Mouse (Mus musculus) hindbrain, postnatal 0 days (tissue): ENCODE results near the gene Fbxo17. TPM values are rescaled to one million over a fixed set of nuclear protein-coding genes. Genes with fewer than 3 reads are reported as not detected.

ENCODE experiments used
- ATAC-seq: fragments of 200-750 bp; cut with Nextera tagmentation; 2 replicates; pipeline ENCODE4 v1.8.0; 2017; ENCODE audit warnings: mild to moderate bottlenecking, moderate TSS enrichment, moderate library complexity
- DNase-seq: peaks from one replicate; pipeline ENCODE4 v3.0.0-alpha.2; 2015; ENCODE audit warnings: low spot score
- H3K27ac ChIP-seq: fragments of 300-500 bp; sonication (generic); 2 replicates; pipeline ENCODE4 v1.5.1; 2014; ENCODE audit warnings: mild to moderate bottlenecking
- H3K27me3 ChIP-seq: fragments of 300-500 bp; sonication (generic); 2 replicates; pipeline ENCODE4 v1.6.1; 2014; ENCODE audit warnings: low read length, mixed read lengths; ENCODE audit not compliant: insufficient read depth
- H3K36me3 ChIP-seq: fragments of 300-500 bp; sonication (generic); 2 replicates; pipeline ENCODE4 v1.6.1; 2014; ENCODE audit warnings: low read length, mixed read lengths; ENCODE audit not compliant: insufficient read depth
- H3K4me1 ChIP-seq: fragments of 300-500 bp; sonication (generic); 2 replicates; pipeline ENCODE4 v1.6.1; 2014; ENCODE audit warnings: antibody characterized with exemption, low read length, mixed read lengths; ENCODE audit not compliant: insufficient read depth
- H3K4me2 ChIP-seq: fragments of 300-500 bp; sonication (generic); 2 replicates; pipeline ENCODE4 v1.6.1; 2014; ENCODE audit warnings: low read depth, mild to moderate bottlenecking, low read length, moderate library complexity, mixed read lengths
- H3K4me3 ChIP-seq: fragments of 300-500 bp; sonication (generic); 2 replicates; pipeline ENCODE4 v1.5.1; 2014; ENCODE audit warnings: low read length
- H3K9ac ChIP-seq: fragments of 300-500 bp; sonication (generic); replicated peaks from 2 replicates; pipeline ENCODE4 v1.6.1; 2014; ENCODE audit warnings: mild to moderate bottlenecking, low read length, moderate library complexity, mixed read lengths
- H3K9me3 ChIP-seq: fragments of 300-500 bp; sonication (generic); 2 replicates; pipeline ENCODE4 v1.6.1; 2016; ENCODE audit warnings: low read length, mixed read lengths
- CTCF ChIP-seq: IDR thresholded peaks from 2 replicates; pipeline ENCODE4 v1.5.1; 2016; ENCODE audit warnings: antibody characterized with exemption, control low read depth, low read depth
- WGBS: fragments of 180-500 bp; shearing (Covaris S2); extraction: QIAGEN DNeasy Blood & Tissue Kit; methylation state at CpG from one replicate; pipeline ENCODE4 v1.1.7; 2014; 5-methylcytosine and 5-hydroxymethylcytosine counted together
- polyA plus RNA-seq: library from polyadenylated mRNA; unstranded; fragments of >200 nt; fragmentation: Nextera tagmentation; extraction: Ambion mirVana; gene quantifications from 2 replicates; pipeline ENCODE4 v1.2.1, GENCODE M21; 2015
- total RNA-seq: library from RNA; depleted of rRNA; stranded (reverse); fragments of >200 nt; gene quantifications from 2 replicates; pipeline ENCODE4 v1.2.3, GENCODE M21; 2014; rRNA removed

Gene Fbxo17
- total and polyA plus RNA-seq, 2 experiments from 2014 or later: 3.7 to 7.7 TPM

DNA sequence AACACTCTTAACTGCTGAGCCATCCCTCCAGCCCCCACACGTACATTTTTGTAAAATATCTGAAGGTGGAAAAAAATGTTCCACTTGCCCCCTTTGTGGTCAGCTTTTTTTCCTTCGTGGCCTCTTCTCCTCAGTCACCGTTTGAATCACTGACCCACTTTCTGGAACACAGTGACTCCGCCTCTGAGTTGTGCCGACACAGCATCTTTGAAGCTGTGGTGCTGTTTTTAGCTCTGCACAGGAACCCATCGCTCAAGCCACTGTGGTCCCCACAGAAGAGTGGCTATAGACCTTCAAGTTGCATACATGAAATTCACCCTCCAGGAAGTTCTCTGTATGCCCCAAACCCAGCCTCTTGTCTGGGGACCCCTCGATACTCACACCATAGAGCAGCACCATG is 64.3 kb downstream of the Fbxo17 start:
- no peak for TF ChIP-seq CTCF
- Histone ChIP-seq H3K4me3 (no peak overlapping the region), H3K4me1 (no peaks in the 10 kb centered on the region), H3K27ac (peak overlapping the region; percentile 62; the same call in 1 of the 2 replicates), H3K9me3 (no peaks in the 10 kb centered on the region), H3K4me2 (no peak overlapping the region), H3K9ac (no peak overlapping the region), H3K27me3 (no peaks in the 10 kb centered on the region), H3K36me3 (peaks cover 10% of the 10 kb centered on the region; the same call in 1 of the 2 replicates)
- DNase-seq (no peak), ATAC-seq (no peak)
- WGBS: 74% methylated on average over 7 of the region's 7 CpGs

- TF ChIP-seq CTCF: no peak
- Histone ChIP-seq H3K27me3 (no peaks in the 10 kb centered on the region), H3K4me2 (no peak overlapping the region), H3K27ac (no peak overlapping the region; the same call in 1 of the 2 replicates), H3K36me3 (peaks cover 10% of the 10 kb centered on the region; the same call in 1 of the 2 replicates), H3K4me3 (no peak overlapping the region), H3K9me3 (no peaks in the 10 kb centered on the region), H3K9ac (no peak overlapping the region), H3K4me1 (no peaks in the 10 kb centered on the region)
- DNase-seq (no peak), ATAC-seq (no peak)
- WGBS: 91% methylated on average over 8 of the region's 8 CpGs
Measured at GRCm38 (mm10) chr7:28781261-28781663, 64.7 kb downstream of the Fbxo17 start.

GRCm38 (mm10) chr7:28785161-28785560 is 68.6 kb downstream of the Fbxo17 start:
- Histone ChIP-seq H3K27me3 (no peaks in the 10 kb centered on the region), H3K4me1 (no peaks in the 10 kb centered on the region), H3K36me3 (peaks cover 4% of the 10 kb centered on the region; the same call in 1 of the 2 replicates), H3K9ac (no peak overlapping the region), H3K27ac (no peak overlapping the region), H3K4me2 (no peak overlapping the region), H3K9me3 (no peaks in the 10 kb centered on the region), H3K4me3 (no peak overlapping the region)
- TF ChIP-seq CTCF: no peak
- DNase-seq (no peak), ATAC-seq (no peak)
- 78% methylated on average over 5 of the region's 5 CpGs for WGBS

Other genes with a start within 250 kb of the Fbxo17 start
- gene Ifnl2, start 206.3 kb upstream of the Fbxo17 start, total RNA-seq: not detected in 2 replicates
- gene Ifnl2, start 206.3 kb upstream of the Fbxo17 start, polyA plus RNA-seq: not detected in 2 replicates
- not detected in 2 replicates for gene Ifnl3, start 194.0 kb upstream of the Fbxo17 start, total RNA-seq
- gene Ifnl3, start 194.0 kb upstream of the Fbxo17 start, polyA plus RNA-seq: not detected in 2 replicates
- not detected in 2 replicates for gene Sycn, start 175.9 kb upstream of the Fbxo17 start, total RNA-seq
- gene Sycn, start 175.9 kb upstream of the Fbxo17 start, polyA plus RNA-seq: not detected in 2 replicates
- gene Nccrp1, start 169.6 kb upstream of the Fbxo17 start, total RNA-seq: not detected in 2 replicates
- gene Nccrp1, start 169.6 kb upstream of the Fbxo17 start, polyA plus RNA-seq: 0.34 TPM in 2 replicates
- gene Samd4b, start 118.7 kb upstream of the Fbxo17 start, total RNA-seq: 58.8 and 60.5 TPM in 2 replicates
- gene Samd4b, start 118.7 kb upstream of the Fbxo17 start, polyA plus RNA-seq: 17.7 and 19.7 TPM in 2 replicates
- 14.8 and 20.3 TPM in 2 replicates for gene Pak4, start 118.6 kb upstream of the Fbxo17 start, total RNA-seq
- gene Pak4, start 118.6 kb upstream of the Fbxo17 start, polyA plus RNA-seq: 13.2 and 14.0 TPM in 2 replicates
- 0.25 and 1.2 TPM in 2 replicates for gene Acp7, start 85.5 kb upstream of the Fbxo17 start, total RNA-seq
- 0.28 and 0.56 TPM in 2 replicates for gene Acp7, start 85.5 kb upstream of the Fbxo17 start, polyA plus RNA-seq
- 5.0 and 6.1 TPM in 2 replicates for gene Fbxo27, start 24.0 kb upstream of the Fbxo17 start, total RNA-seq
- 9.0 and 10.2 TPM in 2 replicates for gene Fbxo27, start 24.0 kb upstream of the Fbxo17 start, polyA plus RNA-seq
- gene Mrps12, start 25.0 kb downstream of the Fbxo17 start, total RNA-seq: 66.4 and 90.3 TPM in 2 replicates
- 110 and 111 TPM in 2 replicates for gene Mrps12, start 25.0 kb downstream of the Fbxo17 start, polyA plus RNA-seq
- gene Sars2, start 25.2 kb downstream of the Fbxo17 start, total RNA-seq: 17.3 and 17.9 TPM in 2 replicates
- 18.9 and 20.2 TPM in 2 replicates for gene Sars2, start 25.2 kb downstream of the Fbxo17 start, polyA plus RNA-seq
- gene Ccer2, start 39.4 kb downstream of the Fbxo17 start, total RNA-seq: not detected in 2 replicates
- 1.4 and 1.9 TPM in 2 replicates for gene Ccer2, start 39.4 kb downstream of the Fbxo17 start, polyA plus RNA-seq
- gene Sirt2, start 49.9 kb downstream of the Fbxo17 start, total RNA-seq: 92.6 and 95.5 TPM in 2 replicates
- 147 and 160 TPM in 2 replicates for gene Sirt2, start 49.9 kb downstream of the Fbxo17 start, polyA plus RNA-seq
- 18.2 and 22.7 TPM in 2 replicates for gene Nfkbib, start 50.7 kb downstream of the Fbxo17 start, total RNA-seq
- 59.7 and 67.9 TPM in 2 replicates for gene Nfkbib, start 50.7 kb downstream of the Fbxo17 start, polyA plus RNA-seq
- gene Rinl, start 72.2 kb downstream of the Fbxo17 start, total RNA-seq: 1.2 TPM in 2 replicates
- 1.4 and 2.0 TPM in 2 replicates for gene Rinl, start 72.2 kb downstream of the Fbxo17 start, polyA plus RNA-seq
- 233 and 275 TPM in 2 replicates for gene Hnrnpl, start 91.7 kb downstream of the Fbxo17 start, total RNA-seq
- 179 and 191 TPM in 2 replicates for gene Hnrnpl, start 91.7 kb downstream of the Fbxo17 start, polyA plus RNA-seq
- 95.5 and 131 TPM in 2 replicates for gene Ech1, start 108.4 kb downstream of the Fbxo17 start, total RNA-seq
- gene Ech1, start 108.4 kb downstream of the Fbxo17 start, polyA plus RNA-seq: 122 and 127 TPM in 2 replicates
- gene Lgals4, start 117.0 kb downstream of the Fbxo17 start, total RNA-seq: 0.47 and 8.4 TPM in 2 replicates
- 5.0 and 5.8 TPM in 2 replicates for gene Lgals4, start 117.0 kb downstream of the Fbxo17 start, polyA plus RNA-seq
- gene Lgals7, start 147.0 kb downstream of the Fbxo17 start, total RNA-seq: 1.1 TPM in 1 of 2 replicates, not detected in the other
- 3.7 and 5.0 TPM in 2 replicates for gene Lgals7, start 147.0 kb downstream of the Fbxo17 start, polyA plus RNA-seq
- gene Capn12, start 164.6 kb downstream of the Fbxo17 start, total RNA-seq: 0.07 TPM in 1 of 2 replicates, not detected in the other
- 0.53 and 0.62 TPM in 2 replicates for gene Capn12, start 164.6 kb downstream of the Fbxo17 start, polyA plus RNA-seq
- 81.3 and 85.7 TPM in 2 replicates for gene Actn4, start 245.5 kb downstream of the Fbxo17 start, total RNA-seq
- 114 and 115 TPM in 2 replicates for gene Actn4, start 245.5 kb downstream of the Fbxo17 start, polyA plus RNA-seq